Mouse (Mus musculus) limb, embryonic 14.5 days (tissue): ENCODE measurements around the gene Robo2. TPM values are rescaled to one million over a fixed set of nuclear protein-coding genes. Genes with fewer than 3 reads are reported as not detected.

Experiments used
- ATAC-seq: fragments of 200-750 bp; cut with Nextera tagmentation; 2 replicates; pipeline ENCODE4 v1.8.0; 2017; ENCODE audit warnings: low read depth, moderate number of reproducible peaks, moderate TSS enrichment; ENCODE audit not compliant: low FRiP score
- DNase-seq: peaks from one replicate; pipeline ENCODE4 v3.0.0-alpha.2; 2015; ENCODE audit warnings: low spot score
- H3K27ac ChIP-seq: fragments of 300-500 bp; sonication (generic); replicated peaks from 2 replicates; pipeline ENCODE4 v1.5.1; 2014; ENCODE audit warnings: low read depth, mild to moderate bottlenecking, low read length, moderate library complexity, mixed read lengths
- H3K27me3 ChIP-seq: fragments of 300-500 bp; sonication (generic); 2 replicates; pipeline ENCODE4 v1.6.1; 2014; ENCODE audit warnings: low read length, mixed read lengths; ENCODE audit not compliant: control insufficient read depth, insufficient read depth
- H3K36me3 ChIP-seq: fragments of 300-500 bp; sonication (generic); 2 replicates; pipeline ENCODE4 v1.6.1; 2014; ENCODE audit warnings: mild to moderate bottlenecking, low read length, moderate library complexity, mixed read lengths; ENCODE audit not compliant: control insufficient read depth, insufficient read depth
- H3K4me1 ChIP-seq: fragments of 300-500 bp; sonication (generic); 2 replicates; pipeline ENCODE4 v1.6.1; 2014; ENCODE audit warnings: antibody characterized with exemption, low read length, mixed read lengths; ENCODE audit not compliant: control insufficient read depth, insufficient read depth
- H3K4me2 ChIP-seq: fragments of 300-500 bp; sonication (generic); replicated peaks from 2 replicates; pipeline ENCODE4 v1.6.1; 2014; ENCODE audit warnings: low read depth, mild to moderate bottlenecking, low read length, moderate library complexity; ENCODE audit not compliant: severe bottlenecking
- H3K4me3 ChIP-seq: fragments of 300-500 bp; sonication (generic); replicated peaks from 2 replicates; pipeline ENCODE4 v1.5.1; 2014; ENCODE audit warnings: low read length
- H3K9ac ChIP-seq: fragments of 300-500 bp; sonication (generic); 2 replicates; pipeline ENCODE4 v1.6.1; 2014; ENCODE audit warnings: mild to moderate bottlenecking, low read depth, low read length, moderate library complexity; ENCODE audit not compliant: severe bottlenecking
- H3K9me3 ChIP-seq: fragments of 300-500 bp; sonication (generic); 2 replicates; pipeline ENCODE4 v1.6.1; 2016; ENCODE audit warnings: low read length; ENCODE audit not compliant: control insufficient read depth
- POLR2A ChIP-seq: fragments of 200-500 bp; IDR thresholded peaks from 2 replicates; pipeline ENCODE4 v1.8.0; 2012; ENCODE audit warnings: inconsistent platforms, mild to moderate bottlenecking, moderate library complexity, borderline replicate concordance; ENCODE audit not compliant: insufficient read depth, insufficient read length; ENCODE audit errors: extremely low read depth
- WGBS: fragments of 180-500 bp; shearing (Covaris S2); extraction: QIAGEN DNeasy Blood & Tissue Kit; methylation state at CpG from one replicate; pipeline ENCODE4 v1.1.7; 2014; 5-methylcytosine and 5-hydroxymethylcytosine counted together
- polyA plus RNA-seq, 2 experiments: library from polyadenylated mRNA; depleted of rRNA in 1 of 2; stranded (reverse) in 1 of 2; unstranded in 1 of 2; fragments of >200 nt; fragmentation: Nextera tagmentation in 1 of 2; extraction: Ambion mirVana in 1 of 2; gene quantifications; 2 replicates each; pipeline versions ENCODE4 v1.2.1 to v1.2.3; 2012 to 2014

Robo2 gene
- polyA plus RNA-seq, 2 experiments, result 52.6 to 68.8 TPM

DNA sequence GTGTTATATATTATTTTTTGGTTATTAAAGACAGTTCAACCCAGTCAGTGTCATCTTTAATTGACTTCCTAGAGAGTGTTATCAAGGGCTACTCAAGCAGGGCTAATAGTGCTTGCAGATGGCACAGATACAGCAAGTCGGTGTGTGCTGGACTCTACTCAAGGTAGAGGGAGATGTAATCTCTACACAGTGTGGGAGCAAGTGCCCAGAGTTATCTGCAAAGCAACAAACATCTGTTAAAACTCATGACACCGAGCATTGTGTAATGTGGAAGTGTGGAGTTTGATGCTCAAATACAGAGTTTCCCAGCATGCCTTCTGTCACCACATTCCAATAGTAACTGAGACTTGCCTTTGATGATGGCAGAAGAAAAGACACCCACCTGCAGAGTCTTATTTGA, 345.7 kb downstream of the Robo2 start:
- Histone ChIP-seq H3K4me1 (peaks cover 7% of the 10 kb centered on the region), H3K9me3 (no peaks in the 10 kb centered on the region), H3K27ac (no peak overlapping the region), H3K4me3 (no peak overlapping the region), H3K36me3 (no peaks in the 10 kb centered on the region), H3K27me3 (no peaks in the 10 kb centered on the region), H3K4me2 (no peak overlapping the region), H3K9ac (no peak overlapping the region)
- DNase-seq (no peak), ATAC-seq (no peak)
- no peak for TF ChIP-seq POLR2A
- WGBS, result 72% methylated on average over 2 of the region's 2 CpGs

- ATAC-seq, result no peak
- Histone ChIP-seq H3K4me1 (no peaks in the 10 kb centered on the region; the same call in 1 of the 2 replicates), H3K4me3 (no peak overlapping the region), H3K9me3 (no peaks in the 10 kb centered on the region), H3K27me3 (no peaks in the 10 kb centered on the region), H3K27ac (no peak overlapping the region), H3K4me2 (no peak overlapping the region), H3K9ac (no peak overlapping the region), H3K36me3 (no peaks in the 10 kb centered on the region)
- TF ChIP-seq POLR2A, result no peak
- no peak for DNase-seq
These were observed 349.7 kb downstream of the Robo2 start for GRCm38 (mm10) chr16:74061951-74062350.

GRCm38 (mm10) chr16:74061479-74061878, 350.1 kb downstream of the Robo2 start:
- no peak for TF ChIP-seq POLR2A
- H3K4me1 ChIP-seq, result no peaks in the 10 kb centered on the region; the same call in 1 of the 2 replicates
- no peak overlapping the region for H3K9ac ChIP-seq
- no peak overlapping the region for H3K4me3 ChIP-seq
- no peaks in the 10 kb centered on the region for H3K27me3 ChIP-seq
- H3K4me2 ChIP-seq, result no peak overlapping the region
- H3K36me3 ChIP-seq, result no peaks in the 10 kb centered on the region
- ATAC-seq (no peak), DNase-seq (no peak)
- H3K9me3 ChIP-seq, result no peaks in the 10 kb centered on the region
- H3K27ac ChIP-seq, result no peak overlapping the region

- DNase-seq (no peak), ATAC-seq (no peak)
- H3K27me3 ChIP-seq, result no peaks in the 10 kb centered on the region
- H3K36me3 ChIP-seq, result no peaks in the 10 kb centered on the region
- H3K27ac ChIP-seq, result no peak overlapping the region
- H3K4me2 ChIP-seq, result no peak overlapping the region
- peaks cover 12% of the 10 kb centered on the region for H3K4me1 ChIP-seq
- H3K9ac ChIP-seq, result no peak overlapping the region
- no peak overlapping the region for H3K4me3 ChIP-seq
- H3K9me3 ChIP-seq, result no peaks in the 10 kb centered on the region
- no peak for TF ChIP-seq POLR2A
- 75% methylated on average over 2 of the region's 2 CpGs for WGBS
These were observed 354.7 kb downstream of the Robo2 start for GRCm38 (mm10) chr16:74056886-74057285.

GRCm38 (mm10) chr16:74056210-74056609, 355.4 kb downstream of the Robo2 start:
- Histone ChIP-seq H3K36me3 (no peaks in the 10 kb centered on the region), H3K9me3 (no peaks in the 10 kb centered on the region), H3K27ac (no peak overlapping the region), H3K4me1 (peaks cover 12% of the 10 kb centered on the region), H3K9ac (no peak overlapping the region), H3K4me2 (no peak overlapping the region), H3K27me3 (no peaks in the 10 kb centered on the region), H3K4me3 (no peak overlapping the region)
- TF ChIP-seq POLR2A, result no peak
- DNase-seq (no peak), ATAC-seq (no peak)
- 83% methylated on average over 1 of the region's 1 CpGs for WGBS
